Comparison of ENCODE assay signal across 14 mouse cellular contexts in genomic region chr9:123518969-123519894, GRCm38 (mm10). TPM values are rescaled to one million over a fixed set of nuclear protein-coding genes. Genes with fewer than 3 reads are reported as not detected.
A peak's percentile ranks its signal among the peaks of the same experiment; 100 is the strongest.
DNase-seq lines count a peak whose midpoint lies in the region; ATAC-seq lines count a peak whose summit lies in the region.
"Had no signal": no experiment of that assay in that cellular context is flagged by ENCODE, and none has a peak within 500 bp of the region (broad histone marks: within the 10 kb centered on the region; RNA-seq: fewer than 3 reads in every experiment).

No protein-coding gene starts in this region.

- peaks cover 41% of the 10 kb centered on the region for H3K36me3 ChIP-seq in heart, embryonic 16.5 days (ENCODE audit: control insufficient read depth, insufficient read depth)

- WGBS in heart, embryonic 16.5 days = 68% methylated on average over 13 of the region's 13 CpGs

- H3K27me3 ChIP-seq in heart, embryonic 16.5 days (ENCODE audit: control insufficient read depth, insufficient read depth, low read length) = no peaks in the 10 kb centered on the region
- H3K27me3 ChIP-seq: forebrain, embryonic 13.5 days; hindbrain, embryonic 15.5 days; limb, embryonic 13.5 days; midbrain, embryonic 13.5 days had no signal

- H3K9me3 ChIP-seq in heart, embryonic 16.5 days (replicated peaks; ENCODE audit: control insufficient read depth, low read length) = no peaks in the 10 kb centered on the region
- H3K9me3 ChIP-seq: forebrain, embryonic 13.5 days; hindbrain, embryonic 15.5 days; limb, embryonic 13.5 days; midbrain, embryonic 13.5 days had no signal

- DNase-seq in heart, adult 9 months (ENCODE audit: low spot score in 2 of 2) = no peak
- peak; percentile 67 to 70 for DNase-seq in thymus, postnatal 10 days (ENCODE audit: low spot score in 2 of 2)
- DNase-seq in adrenal gland, adult 8-10 months = no peak
- DNase-seq in cerebellum, postnatal 36 days = no peak
- DNase-seq: gastrocnemius, postnatal 10 days had no signal

- H3K4me3 ChIP-seq in heart, embryonic 16.5 days (ENCODE audit: low read length) = no peak overlapping the region
- H3K4me3 ChIP-seq: forebrain, embryonic 13.5 days; hindbrain, embryonic 15.5 days; layer of hippocampus, adult 2 months; limb, embryonic 13.5 days; midbrain, embryonic 13.5 days had no signal

- peak overlapping the region; percentile 33; the same call in 1 of the 2 replicates for H3K27ac ChIP-seq in heart, embryonic 16.5 days (ENCODE audit: low read length)
- H3K27ac ChIP-seq: forebrain, embryonic 13.5 days; hindbrain, embryonic 15.5 days; layer of hippocampus, adult 2 months; limb, embryonic 13.5 days; midbrain, embryonic 13.5 days had no signal

- H3K4me2 ChIP-seq in heart, embryonic 16.5 days (ENCODE audit: low read depth, low read length) = no peak overlapping the region
- H3K4me2 ChIP-seq: forebrain, embryonic 13.5 days; hindbrain, embryonic 15.5 days; limb, embryonic 13.5 days; midbrain, embryonic 13.5 days had no signal

- H3K4me1 ChIP-seq in heart, embryonic 16.5 days (ENCODE audit: control insufficient read depth, insufficient read depth, low read length) = no peaks in the 10 kb centered on the region
- H3K4me1 ChIP-seq: forebrain, embryonic 13.5 days; hindbrain, embryonic 15.5 days; limb, embryonic 13.5 days; midbrain, embryonic 13.5 days had no signal

- ATAC-seq in heart, embryonic 16.5 days (replicated peaks; ENCODE audit: extremely low read depth, insufficient read depth, low FRiP score) = peak; percentile 33; the same call in 1 of the 2 replicates
- ATAC-seq in common myeloid progenitor, adult 5-6 weeks (replicated peaks; ENCODE audit: low read depth, poor library complexity, severe bottlenecking) = peak; percentile 90
- peak; percentile 78 for ATAC-seq in megakaryocyte progenitor cell, adult 5-6 weeks (replicated peaks; ENCODE audit: poor library complexity)
- ATAC-seq in cerebellum, adult (ENCODE audit: insufficient number of reproducible peaks, low FRiP score, low TSS enrichment) = no peak
- ATAC-seq: forebrain, embryonic 13.5 days; midbrain, embryonic 13.5 days had no signal

- H3K9ac ChIP-seq in heart, embryonic 16.5 days (ENCODE audit: low read length) = no peak overlapping the region
- H3K9ac ChIP-seq: forebrain, embryonic 13.5 days; hindbrain, embryonic 15.5 days; limb, embryonic 13.5 days; midbrain, embryonic 13.5 days had no signal

RNA-seq across cellular contexts. Expression of gene Sacm1l, which starts 10.3 kb away (rescaled TPM):
- 48.0 and 51.6 TPM in 2 replicates for polyA plus RNA-seq in heart, embryonic 16.5 days (2015; fragmentation: Nextera tagmentation; extraction: Ambion mirVana)
- 45.9 and 53.1 TPM in 2 replicates for total RNA-seq in common myeloid progenitor, adult 5-6 weeks (2017)
- 33.3 and 35.8 TPM in 2 replicates for total RNA-seq in megakaryocyte progenitor cell, adult 5-6 weeks (2015)
- total RNA-seq in megakaryocyte progenitor cell, adult 5-6 weeks (2017) = 36.4 and 46.2 TPM in 2 replicates
- 100 to 1,000 TPM in 1 of 4 experiments, 10 to 100 TPM in 3; 80.8 to 101 (median 85.6) TPM for total RNA-seq in adrenal gland, adult 8-10 months (2022)

RNA-seq across cellular contexts. Expression of gene Limd1, which starts 40.7 kb away (rescaled TPM):
- polyA plus RNA-seq in heart, embryonic 16.5 days (2015; fragmentation: Nextera tagmentation; extraction: Ambion mirVana) = 56.6 and 62.4 TPM in 2 replicates
- total RNA-seq in common myeloid progenitor, adult 5-6 weeks (2017) = 21.6 and 30.0 TPM in 2 replicates
- 24.2 and 24.6 TPM in 2 replicates for total RNA-seq in megakaryocyte progenitor cell, adult 5-6 weeks (2015)
- total RNA-seq in megakaryocyte progenitor cell, adult 5-6 weeks (2017) = 19.0 and 20.4 TPM in 2 replicates
- total RNA-seq in adrenal gland, adult 8-10 months (2022) = 10 to 100 TPM; 31.3 to 33.8 (median 31.9) TPM

Comparison
In these comparisons a context has a peak if more than half of its experiments do, and no peak if none do; other contexts are left out.
1. DNase-seq: peak in thymus, postnatal 10 days (2 of 2); none in heart, adult 9 months (0 of 2), adrenal gland, adult 8-10 months (single experiment) and cerebellum, postnatal 36 days (0 of 2).